Mouse (Mus musculus): ENCODE data around the gene Hdac11.

Hdac11 gene

DNA sequence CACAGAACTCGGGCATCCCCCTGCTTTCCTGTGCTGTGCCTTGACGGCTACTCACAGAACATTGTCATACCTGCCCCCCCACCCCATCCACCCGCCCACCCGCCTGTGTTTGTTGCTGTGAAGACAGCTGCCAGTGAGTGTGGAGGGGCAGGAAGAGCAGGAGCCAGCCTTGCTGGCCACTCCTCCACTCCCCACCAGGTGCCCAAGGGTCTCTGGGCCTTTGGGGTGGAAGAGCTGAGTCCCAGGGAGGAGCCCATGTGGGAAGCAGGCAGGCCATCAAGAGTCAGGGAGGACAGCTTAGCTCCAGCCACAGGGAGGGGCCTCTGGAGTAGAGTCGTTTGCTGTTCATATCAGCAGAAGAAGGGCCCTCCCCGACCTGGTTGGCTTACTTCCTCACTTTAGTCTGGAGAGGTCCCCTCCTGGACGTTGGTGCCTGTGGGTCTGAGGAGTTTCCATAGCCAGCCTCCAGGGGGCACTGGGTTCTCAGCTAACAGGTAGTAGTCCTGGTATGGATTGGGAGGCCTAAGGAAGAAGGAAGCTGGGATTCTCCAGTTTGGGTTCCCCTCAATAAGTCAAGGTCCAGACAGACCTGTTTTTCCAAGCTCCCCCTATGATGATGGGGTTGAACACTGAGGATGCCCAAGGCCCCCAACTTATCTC lies 16.9 kb downstream of the Hdac11 start:
- peak; percentile 97 for DNase-seq

GRCm38 (mm10) chr6:91174211-91174610 lies 17.7 kb downstream of the Hdac11 start:
- DNase-seq = peak; percentile 90

DNA sequence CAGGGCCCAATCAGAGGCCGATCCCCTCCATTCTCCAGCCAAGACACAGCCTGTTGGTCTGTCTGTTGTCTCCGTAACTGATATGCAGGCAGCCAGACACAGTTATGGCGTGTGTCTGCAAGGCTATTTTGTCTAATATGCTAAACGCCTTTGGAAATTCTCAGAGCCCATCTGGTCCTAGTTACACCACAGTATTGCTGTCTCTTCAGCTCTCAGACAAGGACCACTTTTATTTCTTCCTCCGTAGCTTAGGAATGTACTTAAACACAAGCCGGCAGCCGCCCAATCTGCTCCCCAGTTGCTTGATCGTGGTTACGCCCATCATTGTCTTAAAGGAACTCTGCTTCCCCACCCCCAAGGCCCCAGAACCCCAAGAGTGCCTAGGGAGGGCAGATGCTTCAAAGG lies 24.3 kb downstream of the Hdac11 start:
- peak; percentile 98 for DNase-seq

GRCm38 (mm10) chr6:91181320-91181719 lies 24.9 kb downstream of the Hdac11 start:
- peak; percentile 100 for DNase-seq

DNA sequence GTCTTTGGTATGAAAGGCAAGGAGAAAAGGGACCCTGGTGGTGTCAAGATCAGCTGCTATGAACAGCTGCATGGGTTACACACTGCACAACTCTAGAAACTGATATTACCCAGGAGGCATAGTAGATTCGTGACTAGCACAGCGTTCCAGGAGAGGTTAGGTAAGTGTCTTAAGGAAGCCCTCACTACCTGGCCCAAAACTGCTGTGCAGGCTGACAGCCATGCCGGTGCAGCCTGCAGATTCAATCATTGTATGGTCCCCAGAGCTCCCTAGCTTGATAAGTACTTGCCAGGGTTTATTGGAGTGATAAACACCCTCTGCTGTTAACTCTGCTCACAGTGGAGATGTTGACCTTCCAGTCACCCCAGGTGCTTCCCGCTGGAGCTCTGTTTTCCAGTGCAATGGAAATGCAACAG lies 25.6 kb downstream of the Hdac11 start:
- DNase-seq = peak; percentile 97

DNA sequence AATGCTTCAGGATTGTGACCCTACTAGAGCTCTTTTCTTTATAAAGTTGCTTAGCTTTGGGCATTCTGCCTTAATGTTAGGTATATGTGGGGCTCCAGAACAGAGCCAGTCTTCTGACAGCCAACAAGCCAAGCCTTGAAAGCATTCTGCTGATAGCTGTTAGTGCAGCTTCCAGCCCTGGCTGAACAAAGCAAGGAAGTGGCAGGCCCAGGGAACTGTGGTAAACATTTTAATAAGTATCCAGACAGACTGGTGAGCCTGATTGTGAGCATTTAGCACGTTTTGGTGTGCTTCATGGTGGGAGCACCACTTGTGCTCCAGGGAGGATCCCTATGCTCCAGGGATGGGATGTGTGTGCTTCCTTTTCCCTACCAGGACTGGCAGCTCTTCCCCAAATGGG lies 26.6 kb downstream of the Hdac11 start:
- DNase-seq = peak; percentile 92

- peak; percentile 97 for DNase-seq
These were observed 27.5 kb downstream of the Hdac11 start for GRCm38 (mm10) chr6:91183980-91184379.

- DNase-seq = peak; percentile 93
These were observed 28.3 kb downstream of the Hdac11 start for GRCm38 (mm10) chr6:91184776-91185175.

DNA sequence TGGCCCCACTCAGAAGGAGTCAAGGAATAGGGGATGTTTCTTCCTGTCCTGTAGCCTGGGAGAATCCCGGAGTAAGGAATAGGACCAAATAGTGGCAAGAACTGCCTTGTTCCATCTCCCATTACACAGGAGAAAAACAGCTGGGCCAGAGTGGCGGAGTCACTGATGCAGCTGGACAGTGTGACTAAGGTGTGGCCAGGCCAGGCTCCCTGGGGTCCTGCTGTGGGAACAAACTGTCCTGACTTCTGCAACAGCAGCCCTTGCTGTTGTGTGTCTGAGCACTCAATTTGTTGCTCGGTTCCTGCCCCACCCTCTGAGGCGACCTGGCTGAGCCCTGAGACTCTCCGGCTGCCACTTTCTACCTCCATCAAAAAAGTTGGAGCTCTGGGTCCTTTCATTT lies 29.0 kb downstream of the Hdac11 start:
- DNase-seq = peak; percentile 99

DNA sequence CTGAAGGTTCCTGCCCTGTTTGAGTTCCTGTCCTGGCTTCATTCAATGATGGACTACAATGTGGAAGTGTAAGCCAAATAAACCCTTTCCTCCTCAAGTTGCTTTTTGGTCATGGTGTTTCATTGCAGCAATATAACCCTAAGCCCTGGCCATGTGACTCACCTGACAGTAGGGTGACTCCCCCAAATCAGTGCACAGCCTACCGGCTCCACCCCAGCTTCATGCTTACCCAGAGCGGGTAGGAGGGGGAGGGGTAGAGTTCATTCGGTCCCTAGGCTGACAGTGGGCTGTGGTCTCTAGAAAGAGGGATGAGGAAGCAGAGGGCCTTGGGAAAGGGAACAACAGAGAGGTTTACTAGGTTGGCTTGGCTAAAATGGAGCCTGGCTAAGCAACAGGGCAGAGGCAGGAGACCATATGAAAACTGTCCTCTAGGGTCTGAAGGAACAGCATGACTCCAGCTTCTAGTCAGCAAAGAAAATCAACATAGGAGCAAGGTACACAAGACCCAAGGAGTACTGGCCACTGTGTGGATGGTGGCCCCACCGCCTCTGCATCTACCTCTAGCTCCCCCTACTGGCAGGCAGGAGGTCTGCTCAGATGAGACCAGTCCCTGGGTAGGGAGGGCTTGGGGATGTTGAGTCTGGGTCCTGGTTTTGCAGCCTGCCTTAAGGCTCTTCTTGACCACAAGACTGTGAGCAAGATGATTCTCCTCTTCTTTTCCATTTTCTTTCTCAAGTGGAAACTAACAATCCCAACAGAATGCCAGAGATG lies 29.9 kb downstream of the Hdac11 start:
- DNase-seq = peak; percentile 93

- DNase-seq = peak; percentile 92
These were observed 30.5 kb downstream of the Hdac11 start for GRCm38 (mm10) chr6:91186934-91187333.

- DNase-seq = peak; percentile 93
These were observed 31.4 kb downstream of the Hdac11 start for GRCm38 (mm10) chr6:91187871-91188270.

DNA sequence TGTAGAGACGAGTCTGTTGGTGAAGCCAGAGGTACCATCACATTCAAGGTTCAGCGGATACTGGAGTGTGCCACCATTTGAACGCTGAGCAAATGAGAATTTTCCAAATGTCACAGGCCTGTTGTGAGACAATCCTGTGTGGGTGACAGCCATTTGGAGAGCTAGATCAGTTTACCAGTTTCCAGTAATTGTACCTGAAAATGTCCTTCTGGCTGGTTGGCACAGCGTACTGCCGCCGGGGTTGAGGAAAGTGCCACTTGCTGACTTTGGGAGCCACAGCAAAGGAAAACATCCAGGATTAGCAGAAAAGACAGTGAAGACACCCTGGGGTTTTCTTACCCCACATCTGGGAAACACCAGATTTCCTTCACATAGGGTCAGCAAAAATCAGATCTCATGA lies 33.5 kb downstream of the Hdac11 start:
- DNase-seq = peak; percentile 82

- DNase-seq = peak; percentile 81
These were observed 35.0 kb downstream of the Hdac11 start for GRCm38 (mm10) chr6:91191465-91191864.

GRCm38 (mm10) chr6:91192421-91192820 lies 36.0 kb downstream of the Hdac11 start:
- peak; percentile 78 for DNase-seq

DNA sequence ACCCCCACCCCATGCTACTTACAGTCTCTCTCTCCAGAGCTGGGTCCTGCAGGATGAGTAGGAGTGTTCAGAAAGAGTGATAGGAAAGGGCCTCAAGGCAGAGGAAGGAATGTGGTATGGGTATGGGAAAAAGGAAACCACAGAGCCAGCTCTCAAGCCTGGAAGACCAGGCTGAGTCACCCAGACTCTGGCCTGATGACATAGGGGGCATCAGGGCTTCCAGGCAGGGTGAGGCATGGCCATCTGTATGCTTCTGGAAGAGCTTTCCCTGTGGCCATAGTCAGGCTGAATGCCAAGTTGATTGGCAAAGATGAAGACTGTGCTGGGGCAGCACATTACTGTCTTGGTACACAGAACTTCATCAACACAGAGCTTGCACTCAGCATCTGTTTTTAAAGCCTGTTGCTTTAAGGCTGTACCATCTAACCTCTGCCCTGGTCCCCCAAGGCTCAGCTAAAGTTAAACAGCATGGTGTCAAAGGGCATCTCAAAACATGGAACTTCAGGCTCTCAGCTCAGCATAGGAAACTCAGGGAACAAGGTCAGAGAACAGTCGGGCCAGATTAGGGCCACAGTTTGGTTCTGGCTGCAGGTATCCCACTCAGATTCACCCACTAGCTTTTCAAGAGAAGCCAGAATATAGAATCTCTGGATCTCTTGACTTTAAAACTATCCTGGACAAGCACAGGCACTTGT lies 36.5 kb downstream of the Hdac11 start:
- DNase-seq = peak; percentile 69

- no peak for DNase-seq
These were observed 42.0 kb downstream of the Hdac11 start for GRCm38 (mm10) chr6:91198456-91198855.

- peak; percentile 91 for DNase-seq
These were observed 44.1 kb downstream of the Hdac11 start for GRCm38 (mm10) chr6:91200429-91201188.

GRCm38 (mm10) chr6:91201881-91202341 lies 45.4 kb downstream of the Hdac11 start:
- peak; percentile 98 for DNase-seq

GRCm38 (mm10) chr6:91202571-91202970 lies 46.1 kb downstream of the Hdac11 start:
- no peak for DNase-seq

DNA sequence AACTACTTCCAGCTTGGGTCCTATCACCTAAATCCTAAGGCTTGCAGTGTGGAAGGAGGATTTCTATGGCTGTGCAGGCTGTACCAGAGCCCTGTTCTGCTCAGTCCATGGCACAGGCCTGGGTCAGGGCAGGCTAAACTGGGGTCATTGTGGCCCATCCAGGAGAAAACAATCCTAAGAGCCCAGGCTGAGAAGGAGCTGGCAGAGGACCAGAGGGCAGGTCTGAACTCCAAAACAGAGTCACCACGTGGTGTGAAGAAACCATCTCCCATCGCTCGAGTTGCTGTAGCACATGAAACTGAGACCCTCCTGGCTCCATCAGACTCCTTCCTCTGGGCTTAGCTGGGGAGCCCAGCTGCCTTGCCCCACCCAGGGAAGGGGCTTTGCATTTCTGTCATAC lies 48.9 kb downstream of the Hdac11 start:
- no peak for DNase-seq

DNA sequence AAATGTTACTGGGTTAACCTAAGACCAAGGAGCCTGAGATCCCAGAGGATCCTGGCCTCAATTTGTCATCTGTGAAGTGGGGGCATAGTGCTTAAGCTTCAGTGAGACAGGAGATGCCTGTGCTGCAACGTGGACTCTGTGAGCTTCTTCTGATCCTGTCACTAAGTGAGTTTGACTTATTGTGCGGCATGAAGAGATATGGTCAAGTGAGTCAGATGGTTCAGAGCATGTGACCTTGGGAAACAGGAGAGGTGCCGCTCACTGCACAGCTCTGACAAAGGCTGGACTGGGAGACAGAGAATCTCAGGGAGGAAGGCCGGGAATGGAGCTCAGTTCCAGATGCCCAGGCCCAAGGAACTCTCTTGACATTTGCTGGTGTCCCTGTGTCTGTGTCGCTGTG lies 49.3 kb downstream of the Hdac11 start:
- no peak for DNase-seq

GRCm38 (mm10) chr6:91207491-91207890 lies 51.0 kb downstream of the Hdac11 start:
- peak; percentile 94 for DNase-seq

All from heart, adult 11 months (tissue).